Mouse (Mus musculus): ENCODE measurements around the gene C3.

Gene C3

GRCm38 (mm10) chr17:57228014-57228413 is at the start of gene C3:
Gene C3 (minus strand): TSS chr17:57228136.
- peak; percentile 45 to 75 for DNase-seq

DNA sequence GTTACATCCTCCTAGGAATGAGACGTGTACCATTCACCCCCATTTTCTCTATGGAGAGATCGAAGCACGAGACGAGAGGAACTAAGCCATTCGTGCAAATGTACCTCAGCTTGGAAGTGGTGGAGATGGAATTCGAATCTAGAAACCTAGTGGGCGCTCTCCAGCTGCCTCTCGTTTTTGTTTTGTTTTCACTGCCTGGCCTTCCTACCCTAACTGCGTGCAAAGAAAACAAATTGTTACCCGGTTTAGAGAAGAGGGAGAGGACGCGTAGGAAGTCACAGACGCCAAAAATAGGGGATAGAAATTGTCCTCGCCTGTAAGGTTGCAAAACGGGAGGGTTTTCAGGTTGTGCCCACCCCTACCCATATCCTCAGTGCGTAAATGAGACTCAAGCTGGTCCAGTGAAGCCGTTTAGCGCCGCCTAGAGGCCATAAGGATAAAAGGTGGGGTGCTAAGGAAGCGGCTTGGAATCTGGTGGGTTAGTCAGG is 48.7 kb upstream of the C3 start:
- peak; percentile 86 to 87 for DNase-seq

- DNase-seq = no peak
Observed at GRCm38 (mm10) chr17:57275997-57276351, 48.0 kb upstream of the C3 start.

DNA sequence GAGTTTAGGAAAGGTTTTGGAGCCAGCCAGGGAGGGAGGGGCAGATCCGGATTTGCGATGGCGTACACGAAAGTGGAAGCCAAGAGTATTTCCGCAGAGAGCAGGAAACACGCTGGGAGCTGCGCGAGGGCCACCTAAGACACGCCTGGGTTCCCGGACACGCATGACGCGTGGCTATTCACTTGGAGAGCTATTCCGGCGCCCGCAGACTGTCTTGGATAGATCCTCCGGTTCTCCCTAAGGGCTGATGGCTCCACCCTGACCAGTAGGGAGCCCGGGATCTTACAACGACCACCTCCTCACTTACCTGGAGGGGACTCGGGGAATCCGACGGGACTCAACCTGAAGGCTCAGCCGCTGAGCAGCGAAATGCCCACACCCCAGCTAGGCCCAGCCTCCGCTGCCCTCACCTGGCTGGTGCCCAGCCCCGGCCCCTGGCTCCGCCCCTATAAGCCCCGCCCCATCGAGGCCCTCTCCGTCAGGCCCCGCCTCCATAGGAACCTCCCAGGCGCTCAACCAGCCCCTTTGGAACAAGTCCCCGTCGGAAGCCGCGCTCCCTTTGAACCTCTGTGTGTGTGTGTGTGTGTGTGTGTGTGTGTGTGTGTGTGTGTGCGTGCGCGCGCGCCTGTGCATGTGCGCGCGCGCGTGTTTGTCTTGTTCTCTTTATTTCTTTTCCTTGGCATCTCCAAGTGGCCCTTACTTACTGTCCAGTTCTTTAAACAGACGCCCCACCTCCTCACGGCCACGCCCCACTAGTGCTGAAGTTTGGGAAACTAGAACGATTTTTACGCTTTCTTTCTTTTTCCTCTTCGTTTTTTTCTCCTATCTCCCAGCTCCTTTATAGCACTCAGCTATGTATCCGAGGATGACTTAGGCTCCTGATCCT is 47.4 kb upstream of the C3 start:
- DNase-seq = peak; percentile 97

DNA sequence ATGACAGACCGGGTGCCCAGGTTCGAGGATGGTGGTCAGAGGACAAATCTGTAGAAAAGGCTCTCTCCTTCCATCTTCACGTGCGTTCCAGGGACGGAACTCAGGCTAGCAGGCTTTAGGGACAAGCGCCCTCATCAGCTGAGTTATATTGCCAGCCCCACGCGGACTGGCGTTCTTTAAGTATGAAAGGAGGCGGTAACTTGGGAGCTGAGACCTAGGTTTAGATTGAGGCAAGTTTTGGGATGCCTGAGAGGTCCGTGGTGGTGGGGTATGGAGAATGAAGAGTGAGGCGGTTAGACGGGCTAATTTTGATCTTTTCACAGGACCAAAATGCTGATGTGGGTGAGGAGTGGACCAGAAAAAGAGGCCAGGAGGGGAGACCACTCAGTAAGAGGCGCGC is 46.8 kb upstream of the C3 start:
- DNase-seq = no peak

DNA sequence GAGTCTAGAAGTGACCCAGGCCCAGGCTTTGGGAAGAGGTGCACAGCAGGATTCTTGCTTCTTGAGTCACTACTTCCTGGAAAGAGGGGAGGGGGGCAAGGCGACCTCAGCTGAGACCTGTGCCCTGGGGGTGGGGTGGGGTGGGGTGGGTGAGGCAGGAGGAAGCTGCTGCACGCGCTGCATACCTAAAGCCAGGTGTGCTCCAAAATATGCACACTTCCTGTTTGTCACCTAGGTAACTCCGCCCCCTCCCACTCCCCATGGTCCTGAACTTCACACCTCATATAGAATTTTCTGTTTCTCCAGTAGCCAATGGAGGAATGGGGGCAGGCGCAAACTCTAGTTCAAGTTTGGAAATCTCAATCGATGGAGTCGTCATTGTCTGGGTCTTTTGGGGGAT is 45.9 kb upstream of the C3 start:
- no peak for DNase-seq

- DNase-seq = peak in 1 of 2 experiments; percentile 27
Observed at GRCm38 (mm10) chr17:57271301-57271700, 43.4 kb upstream of the C3 start.

GRCm38 (mm10) chr17:57267556-57268126 is 39.7 kb upstream of the C3 start:
- no peak for DNase-seq

DNA sequence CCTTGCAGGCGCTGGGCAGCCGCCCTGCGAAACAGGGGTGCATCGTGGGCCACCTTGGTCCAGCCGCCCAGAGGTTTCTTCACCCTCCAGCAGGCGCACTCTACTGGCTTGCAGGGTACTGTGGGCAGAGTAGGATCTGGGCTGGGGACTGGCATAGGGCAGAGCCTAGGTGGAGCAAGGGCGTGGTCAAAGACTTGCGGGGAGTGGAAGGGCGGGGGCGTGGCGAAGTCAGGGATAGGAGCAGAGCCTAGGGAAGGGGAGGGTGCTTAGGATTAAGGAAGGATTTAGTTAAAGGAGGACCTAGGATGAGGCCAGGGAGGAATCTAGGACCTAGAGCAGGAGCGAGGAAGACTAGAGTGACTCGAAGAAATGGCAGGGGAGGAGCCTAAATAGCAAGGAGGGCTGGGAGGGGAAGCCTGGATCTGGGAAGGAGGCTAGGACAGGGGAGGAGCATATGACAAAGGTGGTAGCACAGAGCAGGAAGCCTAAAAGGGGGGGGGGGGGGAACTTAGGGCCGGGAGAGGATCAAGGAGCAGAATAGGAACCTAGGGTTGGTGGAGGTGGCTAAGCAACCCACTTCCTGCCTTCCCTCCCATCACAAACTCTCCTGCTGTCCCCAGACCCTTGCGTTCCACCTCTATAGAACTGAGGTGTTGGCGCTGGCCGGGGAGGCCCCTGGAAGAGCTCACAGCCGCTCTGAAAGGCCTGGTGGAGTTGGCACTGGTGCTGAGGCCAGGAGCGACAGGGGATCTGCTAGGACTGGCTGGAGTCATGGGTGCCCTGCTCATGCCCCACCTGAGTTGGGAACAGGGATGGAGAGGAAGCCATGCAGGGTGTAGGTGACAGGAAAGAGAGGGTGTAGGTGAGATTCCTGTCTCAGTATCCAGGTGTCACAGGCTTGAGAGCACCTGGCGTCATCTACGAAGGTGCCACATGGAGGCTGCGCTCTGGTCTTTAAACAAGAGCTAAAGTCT is 37.3 kb upstream of the C3 start:
- DNase-seq = peak; percentile 95 to 96

- no peak for DNase-seq
Observed at GRCm38 (mm10) chr17:57264164-57264563, 36.2 kb upstream of the C3 start.

- no peak for DNase-seq
Observed at GRCm38 (mm10) chr17:57262901-57263550, 35.1 kb upstream of the C3 start.

- no peak for DNase-seq
Observed at GRCm38 (mm10) chr17:57261796-57262195, 33.9 kb upstream of the C3 start.

- DNase-seq = no peak
Observed at GRCm38 (mm10) chr17:57261286-57261685, 33.4 kb upstream of the C3 start.

- DNase-seq = no peak
Observed at GRCm38 (mm10) chr17:57260351-57260750, 32.4 kb upstream of the C3 start.

GRCm38 (mm10) chr17:57259742-57260141 is 31.8 kb upstream of the C3 start:
- no peak for DNase-seq

- DNase-seq = no peak
Observed at GRCm38 (mm10) chr17:57258191-57258590, 30.3 kb upstream of the C3 start.

DNA sequence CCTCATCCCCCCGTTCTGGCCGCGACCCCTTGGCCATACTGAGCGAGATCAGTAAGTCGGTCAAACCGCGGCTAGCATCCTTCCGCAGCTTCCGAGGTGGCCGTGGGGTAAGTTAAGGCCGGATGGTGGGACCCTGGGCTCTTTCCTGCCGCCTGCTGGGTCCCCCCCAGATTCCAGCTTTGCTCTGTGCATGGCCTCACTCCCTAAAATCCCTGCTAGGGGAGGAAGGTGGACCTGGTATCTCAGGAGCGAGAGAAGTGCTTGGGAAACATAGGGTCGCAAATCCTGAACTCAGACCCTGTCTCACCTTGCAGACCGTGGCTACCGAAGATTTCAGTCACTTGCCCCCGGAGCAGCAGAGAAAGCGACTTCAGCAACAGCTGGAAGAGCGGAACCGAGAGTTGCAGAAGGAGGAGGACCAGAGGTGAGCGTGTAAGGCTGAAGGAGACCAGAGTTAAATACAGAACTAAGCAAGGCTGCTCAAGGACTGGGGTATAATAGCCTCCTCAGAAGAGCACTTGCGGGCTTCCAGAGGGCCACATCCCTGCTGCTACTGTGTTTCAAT is 29.1 kb upstream of the C3 start:
- DNase-seq = no peak

DNA sequence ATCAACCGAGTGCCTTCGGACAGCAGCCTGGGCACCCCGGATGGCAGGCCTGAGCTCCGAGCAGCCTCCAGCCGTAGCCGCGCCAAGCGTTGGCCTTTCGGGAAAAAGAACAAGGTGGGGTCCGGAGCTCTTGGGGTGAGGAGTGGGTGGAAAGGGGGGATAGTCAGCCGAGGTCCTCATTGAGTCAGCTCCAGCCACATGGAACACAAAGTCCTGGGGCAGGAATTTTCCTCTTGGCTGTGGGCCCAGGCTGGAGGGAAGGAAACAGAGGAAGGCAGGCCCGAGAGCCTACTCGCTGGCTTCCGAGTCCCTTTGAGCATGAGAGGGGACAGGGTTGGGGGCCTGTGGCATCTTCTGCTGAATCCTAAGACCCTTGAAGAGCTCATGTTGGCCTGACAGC is 27.4 kb upstream of the C3 start:
- DNase-seq = peak; percentile 51 to 60

GRCm38 (mm10) chr17:57253306-57253705 is 25.4 kb upstream of the C3 start:
- DNase-seq = no peak

GRCm38 (mm10) chr17:57251431-57251830 is 23.5 kb upstream of the C3 start:
- DNase-seq = no peak

GRCm38 (mm10) chr17:57250461-57251160 is 22.7 kb upstream of the C3 start:
- peak; percentile 52 to 84 for DNase-seq

Measured in kidney, postnatal 25 days (tissue).